Mouse (Mus musculus) kidney, adult 2 months (tissue): ENCODE results near the gene Myh4.

Source experiments
- CTCF ChIP-seq: fragments of 200-500 bp; conservative IDR thresholded peaks from 2 replicates; pipeline ENCODE4 v1.5.1; 2011; ENCODE audit warnings: low read depth, mild to moderate bottlenecking, control low read depth, low read length, moderate library complexity, mixed read lengths; ENCODE audit not compliant: insufficient read depth, insufficient read length
- POLR2A ChIP-seq: fragments of 200-500 bp; IDR thresholded peaks from one replicate; pipeline ENCODE4 v1.6.1; 2011; ENCODE audit warnings: low read depth, low read length, control low read depth

GRCm38 (mm10) chr11:67293440-67293839, 55.6 kb downstream of the Myh4 start:
- no peak for TF ChIP-seq CTCF
- no peak for TF ChIP-seq POLR2A
